Mouse (Mus musculus): ENCODE data around the gene Gm44805.

Gene Gm44805

DNA sequence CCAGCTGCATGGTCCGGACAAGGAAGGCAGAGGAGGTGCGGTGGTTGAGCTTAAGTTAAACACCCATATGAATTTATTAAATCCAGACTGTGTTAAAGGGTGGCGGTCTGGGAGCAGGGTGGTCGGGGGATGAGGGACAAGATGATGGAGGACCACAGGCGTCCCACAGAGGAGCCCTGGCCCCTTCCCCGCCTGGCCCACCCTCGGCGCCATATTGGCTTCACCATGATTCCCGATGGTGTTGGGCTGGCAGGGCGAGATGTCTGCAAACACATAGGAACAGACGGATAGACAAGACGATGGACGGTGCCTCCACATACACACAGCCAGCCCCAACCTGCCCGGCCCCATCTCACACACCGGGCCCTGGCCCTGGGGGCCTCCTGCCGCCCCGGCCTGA is 48.0 kb downstream of the Gm44805 start:
- no peak for DNase-seq (ENCODE audit: inconsistent age in 2 of 2, low spot score in 1 of 2)

GRCm38 (mm10) chr7:19632720-19633119 is 48.5 kb downstream of the Gm44805 start:
- DNase-seq (ENCODE audit: inconsistent age in 2 of 2, low spot score in 1 of 2), result no peak

- no peak for DNase-seq (ENCODE audit: inconsistent age in 2 of 2, low spot score in 1 of 2)
Measured at GRCm38 (mm10) chr7:19632275-19632674, 48.9 kb downstream of the Gm44805 start.

DNA sequence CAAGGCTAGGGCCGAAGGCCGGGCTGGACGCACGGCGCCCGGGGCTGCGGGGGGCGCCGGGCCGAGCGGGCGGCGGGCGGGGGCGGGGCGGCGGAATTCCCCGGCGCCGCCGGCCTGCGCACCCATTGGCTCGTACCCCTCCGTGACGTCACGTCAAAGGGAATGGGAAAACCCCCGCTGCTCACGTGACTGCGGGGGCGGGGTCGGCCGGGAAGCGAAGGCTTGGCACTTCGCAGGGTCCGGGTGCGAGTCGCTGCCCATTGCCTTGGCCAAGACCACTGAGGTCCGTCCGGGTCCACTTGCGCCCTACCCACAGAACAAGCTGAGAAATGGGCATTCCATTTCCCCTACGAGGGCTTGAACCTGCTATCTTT is 51.9 kb downstream of the Gm44805 start, which contains the start of gene Relb:
Relb (minus strand) TSS at position 78 of the 374 bp plus-strand sequence.
- peak; percentile 94 to 97 for DNase-seq (ENCODE audit: inconsistent age in 2 of 2, low spot score in 1 of 2)

DNA sequence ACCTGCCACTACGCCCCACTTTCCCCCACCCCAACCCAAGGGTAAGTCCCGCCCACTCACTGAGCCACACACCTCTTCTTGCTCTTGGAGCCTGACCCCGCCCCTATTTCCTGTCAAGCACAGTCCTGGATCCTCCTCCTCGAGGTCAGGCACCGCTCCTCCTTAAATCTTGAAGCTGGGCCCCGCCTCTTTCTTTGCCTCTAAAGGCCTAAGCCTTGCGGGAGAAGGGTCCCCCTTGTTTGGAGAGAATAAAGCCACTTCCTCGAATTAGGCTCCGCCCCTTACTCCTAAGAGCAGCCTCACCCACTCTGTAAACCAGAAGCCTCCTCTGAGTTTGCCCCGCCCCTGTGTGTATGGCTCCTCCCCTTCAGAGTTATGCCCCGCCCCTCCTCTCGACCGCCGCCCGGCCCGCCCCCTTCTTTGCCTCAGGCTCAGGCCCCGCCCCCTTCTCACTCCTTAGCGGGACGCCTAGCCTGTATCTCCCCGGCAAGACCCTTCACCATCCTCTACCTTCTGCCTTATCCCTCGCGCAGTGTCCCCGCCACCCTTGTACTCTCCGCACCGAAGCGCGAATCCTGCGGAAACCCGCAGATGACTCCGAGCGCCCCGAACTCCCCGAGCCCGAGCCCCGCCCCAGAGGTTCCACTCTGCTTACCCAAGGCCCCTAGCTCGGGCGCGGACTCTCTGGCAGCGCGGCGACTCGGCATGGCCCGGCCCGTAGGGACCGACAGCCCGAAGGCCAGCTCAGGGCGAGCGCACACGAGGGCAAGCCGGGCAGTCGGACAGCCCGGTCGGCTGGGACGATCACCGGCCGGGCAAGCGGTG is 52.5 kb downstream of the Gm44805 start:
- peak; percentile 98 to 99 for DNase-seq (ENCODE audit: inconsistent age in 2 of 2, low spot score in 1 of 2)

DNA sequence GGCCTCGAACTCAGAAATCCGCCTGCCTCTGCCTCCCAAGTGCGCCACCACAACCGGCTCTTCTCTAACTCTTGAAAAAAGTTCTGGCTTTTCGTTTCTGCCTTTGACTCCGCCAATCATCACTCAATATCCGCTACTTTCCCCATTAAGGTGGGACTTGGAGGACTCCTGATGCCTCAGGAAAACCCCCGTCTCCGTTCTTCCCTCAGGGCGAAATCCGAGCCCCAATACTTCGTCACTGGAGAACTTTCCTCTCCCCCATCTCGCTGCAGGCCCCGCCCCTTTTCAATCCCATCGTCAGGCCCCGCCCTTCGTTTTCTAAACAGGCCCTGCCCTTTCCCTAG is 53.1 kb downstream of the Gm44805 start:
- no peak for DNase-seq (ENCODE audit: inconsistent age in 2 of 2, low spot score in 1 of 2)

GRCm38 (mm10) chr7:19627721-19628120 is 53.5 kb downstream of the Gm44805 start:
- DNase-seq (ENCODE audit: inconsistent age in 2 of 2, low spot score in 1 of 2), result peak; percentile 51 to 65

DNA sequence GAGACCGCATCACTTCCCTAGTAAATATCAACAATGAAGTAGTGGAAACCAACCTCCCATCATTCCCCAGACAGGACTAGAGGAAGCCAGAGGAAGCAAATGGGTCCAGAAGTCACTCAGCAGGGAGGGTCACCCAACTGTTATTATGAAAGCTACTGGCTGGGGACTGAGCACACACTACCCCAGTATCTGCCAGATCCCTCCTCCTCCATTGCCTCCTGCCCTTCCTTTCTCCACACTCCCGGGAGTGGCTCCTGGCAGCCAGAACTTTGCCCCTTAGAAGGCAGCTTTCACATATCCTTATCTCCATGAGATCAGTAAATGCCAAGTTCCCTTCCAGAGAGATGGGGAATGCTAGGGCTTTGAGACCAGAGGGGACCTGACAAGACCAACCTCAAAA is 57.8 kb downstream of the Gm44805 start:
- DNase-seq (ENCODE audit: inconsistent age in 2 of 2, low spot score in 1 of 2), result no peak

DNA sequence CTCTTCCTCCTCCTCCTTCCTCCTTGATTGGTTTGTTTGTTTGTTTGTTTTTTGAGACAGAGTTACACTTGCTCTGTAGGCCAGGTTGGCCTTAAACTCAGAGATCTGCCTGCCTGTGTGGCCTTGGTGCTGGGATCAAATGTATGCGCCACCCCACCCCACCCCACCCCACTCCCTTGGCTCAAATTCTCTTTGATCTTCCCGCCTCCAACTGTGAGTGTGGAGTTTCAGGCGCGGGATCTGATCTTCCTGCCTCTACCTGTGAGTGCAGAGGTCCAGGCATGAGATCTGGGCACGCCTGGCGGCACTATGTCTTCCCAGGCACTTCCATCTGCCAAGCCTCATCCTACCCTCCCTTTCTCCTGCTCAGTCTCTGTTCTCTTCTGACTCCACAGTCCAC is 59.0 kb downstream of the Gm44805 start:
- no peak for DNase-seq (ENCODE audit: inconsistent age in 2 of 2, low spot score in 1 of 2)

Measured in adrenal gland, adult (tissue).